Mouse (Mus musculus) liver, postnatal 0 days (tissue): Measurements from ENCODE around the gene Nup160. TPM values are rescaled to one million over a fixed set of nuclear protein-coding genes. Genes with fewer than 3 reads are reported as not detected.

Source experiments
- ATAC-seq: fragments of 200-750 bp; cut with Nextera tagmentation; 2 replicates; pipeline ENCODE4 v1.8.0; 2017; ENCODE audit warnings: mild to moderate bottlenecking, moderate library complexity
- DNase-seq: peaks from one replicate; pipeline ENCODE4 v3.0.0-alpha.2; 2016
- H3K27ac ChIP-seq: fragments of 300-500 bp; sonication (generic); 2 replicates; pipeline ENCODE4 v1.5.1; 2014; ENCODE audit warnings: antibody characterized with exemption, moderate library complexity, mild to moderate bottlenecking, low read depth
- H3K27me3 ChIP-seq: fragments of 300-500 bp; sonication (generic); 2 replicates; pipeline ENCODE4 v1.6.1; 2014; ENCODE audit warnings: low read length, control low read depth, mixed read lengths; ENCODE audit not compliant: insufficient read depth
- H3K36me3 ChIP-seq: fragments of 300-500 bp; sonication (generic); replicated peaks from 2 replicates; pipeline ENCODE4 v1.6.1; 2014; ENCODE audit warnings: mild to moderate bottlenecking, control low read depth, low read length, moderate library complexity, mixed read lengths; ENCODE audit not compliant: insufficient read depth
- H3K4me1 ChIP-seq: fragments of 300-500 bp; sonication (generic); 2 replicates; pipeline ENCODE4 v1.6.1; 2014; ENCODE audit warnings: antibody characterized with exemption, mild to moderate bottlenecking, control low read depth; ENCODE audit not compliant: insufficient read depth
- H3K4me2 ChIP-seq: fragments of 300-500 bp; sonication (generic); 2 replicates; pipeline ENCODE4 v1.6.1; 2014; ENCODE audit warnings: low read depth, mild to moderate bottlenecking, low read length, moderate library complexity, mixed read lengths
- H3K4me3 ChIP-seq: fragments of 300-500 bp; sonication (generic); 2 replicates; pipeline ENCODE4 v1.5.1; 2014; ENCODE audit warnings: low read depth, low read length
- H3K9ac ChIP-seq: fragments of 300-500 bp; sonication (generic); replicated peaks from 2 replicates; pipeline ENCODE4 v1.6.1; 2014; ENCODE audit warnings: mild to moderate bottlenecking, moderate library complexity
- H3K9me3 ChIP-seq: fragments of 300-500 bp; sonication (generic); 2 replicates; pipeline ENCODE4 v1.6.1; 2016; ENCODE audit warnings: mild to moderate bottlenecking, control low read depth, low read length, mixed read lengths
- CTCF ChIP-seq: sonication (generic); IDR thresholded peaks from 2 replicates; pipeline ENCODE4 v1.5.1; 2016; ENCODE audit warnings: antibody characterized with exemption, low read depth
- EP300 ChIP-seq: IDR thresholded peaks from 2 replicates; pipeline ENCODE4 v1.6.1; 2016; ENCODE audit warnings: antibody characterized with exemption, low read depth, mild to moderate bottlenecking
- WGBS: fragments of 180-500 bp; shearing (Covaris S2); extraction: QIAGEN DNeasy Blood & Tissue Kit; methylation state at CpG from one replicate; pipeline ENCODE4 v1.1.7; 2014; ENCODE audit not compliant: insufficient replicate concordance; 5-methylcytosine and 5-hydroxymethylcytosine counted together
- polyA plus RNA-seq: library from polyadenylated mRNA; unstranded; fragments of >200 nt; fragmentation: Nextera tagmentation; extraction: Ambion mirVana; gene quantifications from 2 replicates; pipeline ENCODE4 v1.2.1, GENCODE M21; 2015

Gene Nup160
- polyA plus RNA-seq, 1 experiment from 2014 or later, result 10.2 TPM

GRCm38 (mm10) chr2:90700943-90701342, 23.9 kb downstream of the Nup160 start:
- Histone ChIP-seq H3K4me1 (no peaks in the 10 kb centered on the region), H3K27me3 (no peaks in the 10 kb centered on the region), H3K9ac (no peak overlapping the region), H3K27ac (no peak overlapping the region), H3K9me3 (no peaks in the 10 kb centered on the region), H3K4me2 (no peak overlapping the region), H3K4me3 (no peak overlapping the region), H3K36me3 (peaks cover 74% of the 10 kb centered on the region)
- ATAC-seq (0 out of 2 replicates have a peak, but pooled peaks have one; percentile 33), DNase-seq (no peak)
- TF ChIP-seq EP300 (no peak), CTCF (0 out of 2 replicates have a peak, but pooled peaks have one; percentile 11)
- WGBS, result 79% methylated on average over 4 of the region's 4 CpGs

- H3K36me3 ChIP-seq, result peaks cover 82% of the 10 kb centered on the region
- H3K9ac ChIP-seq, result no peak overlapping the region
- H3K4me2 ChIP-seq, result no peak overlapping the region
Observed at GRCm38 (mm10) chr2:90708548-90708947, 31.5 kb downstream of the Nup160 start.

DNA sequence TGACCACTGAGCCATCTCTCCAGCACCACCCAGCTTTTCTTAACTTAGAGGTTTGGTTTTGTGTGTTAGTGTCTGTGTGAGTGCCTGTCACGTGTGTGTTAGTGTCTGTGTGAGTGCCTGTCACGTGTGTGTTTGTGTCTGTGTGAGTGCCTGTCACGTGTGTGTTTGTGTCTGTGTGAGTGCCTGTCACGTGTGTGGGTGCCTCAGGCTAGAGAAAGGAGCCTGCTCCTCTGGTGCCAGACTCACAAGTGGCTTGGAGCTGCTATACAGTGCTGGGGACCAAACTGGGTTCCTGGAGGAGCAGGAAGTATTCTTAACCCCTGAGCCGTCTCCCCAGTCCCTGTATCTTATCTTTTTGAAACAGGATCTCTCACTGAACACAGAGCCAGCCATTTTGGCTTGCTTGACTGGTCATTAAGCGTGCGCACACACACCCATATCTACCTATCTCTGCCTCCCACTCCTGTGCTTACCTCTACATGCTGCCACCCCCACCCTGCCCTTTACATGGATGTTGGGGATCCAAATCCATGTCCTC, 38.6 kb downstream of the Nup160 start:
- peaks cover 81% of the 10 kb centered on the region for H3K36me3 ChIP-seq

More at GRCm38 (mm10) chr2:90708548-90708947, 31.5 kb downstream of the Nup160 start:
- Histone ChIP-seq H3K9me3 (no peaks in the 10 kb centered on the region), H3K27me3 (no peaks in the 10 kb centered on the region), H3K4me1 (no peaks in the 10 kb centered on the region), H3K27ac (no peak overlapping the region), H3K4me3 (no peak overlapping the region)
- 98% methylated on average over 1 of the region's 1 CpGs for WGBS
- no peak for DNase-seq
- no peak for TF ChIP-seq CTCF
- no peak for TF ChIP-seq EP300
- ATAC-seq, result no peak

DNA sequence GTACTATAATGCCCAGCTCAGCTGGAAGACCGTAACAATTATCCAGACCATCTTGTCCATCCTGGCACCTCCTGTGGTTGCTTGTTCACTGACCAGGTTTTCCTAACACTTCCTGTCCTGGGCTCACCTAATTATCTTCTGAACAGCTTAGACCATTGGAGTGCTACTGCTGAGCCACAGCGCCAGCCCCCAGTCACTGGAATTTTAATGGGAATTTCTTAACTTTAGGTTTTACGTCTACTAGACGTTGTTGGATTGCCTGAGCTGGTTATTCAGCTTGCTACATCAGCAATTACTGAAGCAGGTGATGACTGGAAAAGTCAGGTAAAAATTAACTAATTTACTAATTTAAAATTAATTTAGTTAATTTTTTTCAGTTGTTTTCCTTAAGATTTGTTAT, 40.4 kb downstream of the Nup160 start:
- Histone ChIP-seq H3K36me3 (peaks cover 77% of the 10 kb centered on the region), H3K9ac (no peak overlapping the region), H3K27ac (no peak overlapping the region), H3K9me3 (no peaks in the 10 kb centered on the region), H3K4me1 (peaks cover 4% of the 10 kb centered on the region; the same call in 1 of the 2 replicates), H3K27me3 (no peaks in the 10 kb centered on the region), H3K4me2 (no peak overlapping the region), H3K4me3 (no peak overlapping the region)
- TF ChIP-seq CTCF, result no peak
- no peak for TF ChIP-seq EP300
- ATAC-seq (no peak), DNase-seq (no peak)
- WGBS, result 95% methylated on average over 4 of the region's 4 CpGs

More for the DNA sequence above, 38.6 kb downstream of the Nup160 start:
- ATAC-seq (peak; percentile 92), DNase-seq (peak; percentile 33)
- Histone ChIP-seq H3K4me2 (peak overlapping the region; percentile 46; the same call in 1 of the 2 replicates), H3K27ac (peak overlapping the region; percentile 41; the same call in 1 of the 2 replicates), H3K9ac (no peak overlapping the region), H3K9me3 (no peaks in the 10 kb centered on the region), H3K4me1 (peaks cover 4% of the 10 kb centered on the region; the same call in 1 of the 2 replicates), H3K4me3 (no peak overlapping the region), H3K27me3 (no peaks in the 10 kb centered on the region)
- TF ChIP-seq CTCF, result no peak
- TF ChIP-seq EP300, result peak; percentile 88
- WGBS, result 47% methylated on average over 7 of the region's 7 CpGs

DNA sequence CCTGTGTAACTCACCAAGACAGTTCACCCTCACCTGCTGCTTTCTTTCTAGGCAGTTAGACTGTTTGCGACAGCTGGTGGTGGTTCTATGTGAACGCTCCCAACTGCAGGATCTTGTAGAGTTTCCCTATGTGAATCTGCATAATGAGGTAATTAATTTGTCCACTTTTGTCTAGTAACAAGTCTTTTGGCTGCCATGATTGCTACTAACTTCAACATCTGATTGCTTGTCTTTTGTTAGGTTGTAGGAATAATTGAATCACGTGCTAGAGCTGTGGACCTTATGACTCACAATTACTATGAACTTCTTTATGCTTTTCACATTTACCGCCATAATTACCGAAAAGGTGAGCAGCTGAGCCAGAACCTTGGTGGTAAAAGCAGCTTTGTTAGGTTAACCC, 40.9 kb downstream of the Nup160 start:
- no peak overlapping the region for H3K9ac ChIP-seq

GRCm38 (mm10) chr2:90726818-90727217, 49.8 kb downstream of the Nup160 start:
- peaks cover 77% of the 10 kb centered on the region for H3K36me3 ChIP-seq
- ATAC-seq, result no peak

More for the DNA sequence above, 40.9 kb downstream of the Nup160 start:
- WGBS, result 96% methylated on average over 5 of the region's 5 CpGs
- ATAC-seq (no peak), DNase-seq (no peak)
- H3K27ac ChIP-seq, result no peak overlapping the region
- TF ChIP-seq EP300, result no peak
- TF ChIP-seq CTCF, result no peak
- no peak overlapping the region for H3K4me3 ChIP-seq
- no peak overlapping the region for H3K4me2 ChIP-seq
- no peaks in the 10 kb centered on the region for H3K27me3 ChIP-seq
- peaks cover 76% of the 10 kb centered on the region for H3K36me3 ChIP-seq
- peaks cover 4% of the 10 kb centered on the region; the same call in 1 of the 2 replicates for H3K4me1 ChIP-seq
- no peaks in the 10 kb centered on the region for H3K9me3 ChIP-seq

More at GRCm38 (mm10) chr2:90726818-90727217, 49.8 kb downstream of the Nup160 start:
- Histone ChIP-seq H3K4me2 (no peak overlapping the region), H3K4me3 (no peak overlapping the region), H3K9ac (no peak overlapping the region), H3K4me1 (no peaks in the 10 kb centered on the region), H3K9me3 (no peaks in the 10 kb centered on the region), H3K27ac (no peak overlapping the region), H3K27me3 (no peaks in the 10 kb centered on the region)
- no peak for TF ChIP-seq EP300
- no peak for TF ChIP-seq CTCF
- DNase-seq, result no peak
- WGBS, result 82% methylated on average over 3 of the region's 3 CpGs
